Mouse (Mus musculus) embryonic facial prominence, embryonic 14.5 days (tissue): ENCODE measurements at regions not wholly inside any gene's neighbourhood (a gene's known extent, or its start where the extent isn't known, plus 50 kb on each side); places are given as distances from the start of the nearest gene placed in this dataset.

Experiments used
- ATAC-seq: fragments of 200-750 bp; cut with Nextera tagmentation; 2 replicates; pipeline ENCODE4 v1.8.0; 2017; ENCODE audit warnings: low read depth, moderate number of reproducible peaks, moderate TSS enrichment
- DNase-seq: peaks from one replicate; pipeline ENCODE4 v3.0.0-alpha.2; 2015; ENCODE audit warnings: low spot score
- H3K27ac ChIP-seq: fragments of 300-500 bp; sonication (generic); replicated peaks from 2 replicates; pipeline ENCODE4 v1.5.1; 2014; ENCODE audit warnings: low read depth, mild to moderate bottlenecking, low read length, moderate library complexity
- H3K27me3 ChIP-seq: fragments of 300-500 bp; sonication (generic); replicated peaks from 2 replicates; pipeline ENCODE4 v1.6.1; 2014; ENCODE audit warnings: low read length; ENCODE audit not compliant: control insufficient read depth, insufficient read depth
- H3K36me3 ChIP-seq: fragments of 300-500 bp; sonication (generic); 2 replicates; pipeline ENCODE4 v1.6.1; 2014; ENCODE audit warnings: low read length, mixed read lengths; ENCODE audit not compliant: control insufficient read depth, insufficient read depth
- H3K4me1 ChIP-seq: fragments of 300-500 bp; sonication (generic); 2 replicates; pipeline ENCODE4 v1.6.1; 2014; ENCODE audit warnings: antibody characterized with exemption, low read length; ENCODE audit not compliant: control insufficient read depth, insufficient read depth
- H3K4me2 ChIP-seq: fragments of 300-500 bp; sonication (generic); 2 replicates; pipeline ENCODE4 v1.6.1; 2014; ENCODE audit warnings: low read depth, mild to moderate bottlenecking, low read length, moderate library complexity, mixed read lengths
- H3K4me3 ChIP-seq: fragments of 300-500 bp; sonication (generic); 2 replicates; pipeline ENCODE4 v1.5.1; 2014; ENCODE audit warnings: low read depth, mild to moderate bottlenecking, low read length
- H3K9ac ChIP-seq: fragments of 300-500 bp; sonication (generic); 2 replicates; pipeline ENCODE4 v1.6.1; 2014; ENCODE audit warnings: low read depth, mild to moderate bottlenecking, low read length, moderate library complexity, mixed read lengths
- H3K9me3 ChIP-seq: fragments of 300-500 bp; sonication (generic); 2 replicates; pipeline ENCODE4 v1.6.1; 2016; ENCODE audit warnings: low read length; ENCODE audit not compliant: control insufficient read depth
- WGBS: fragments of 180-500 bp; shearing (Covaris S2); extraction: QIAGEN DNeasy Blood & Tissue Kit; methylation state at CpG from one replicate; pipeline ENCODE4 v1.1.7; 2014; 5-methylcytosine and 5-hydroxymethylcytosine counted together

GRCm38 (mm10) chr9:73275671-73276070, 162.4 kb downstream of the Rsl24d1 start:
- Histone ChIP-seq H3K27me3 (no peaks in the 10 kb centered on the region), H3K9ac (no peak overlapping the region), H3K36me3 (no peaks in the 10 kb centered on the region), H3K4me3 (no peak overlapping the region), H3K4me1 (no peaks in the 10 kb centered on the region), H3K9me3 (no peaks in the 10 kb centered on the region), H3K4me2 (no peak overlapping the region), H3K27ac (no peak overlapping the region)
- DNase-seq (no peak), ATAC-seq (no peak)
- 62% methylated on average over 2 of the region's 2 CpGs for WGBS

- Histone ChIP-seq H3K27me3 (no peaks in the 10 kb centered on the region), H3K36me3 (no peaks in the 10 kb centered on the region), H3K4me3 (no peak overlapping the region), H3K9me3 (0 out of 2 replicates have a peak, but pooled peaks cover 3% of the 10 kb centered on the region), H3K9ac (no peak overlapping the region), H3K27ac (no peak overlapping the region), H3K4me2 (no peak overlapping the region), H3K4me1 (no peaks in the 10 kb centered on the region)
- WGBS = 73% methylated on average over 6 of the region's 6 CpGs
- ATAC-seq (no peak), DNase-seq (no peak)
Measured at GRCm38 (mm10) chr9:73295287-73295686, 182.1 kb downstream of the Rsl24d1 start.

- ATAC-seq (no peak), DNase-seq (peak; percentile 22)
- Histone ChIP-seq H3K27me3 (no peaks in the 10 kb centered on the region), H3K9ac (no peak overlapping the region), H3K36me3 (no peaks in the 10 kb centered on the region), H3K4me3 (no peak overlapping the region), H3K9me3 (no peaks in the 10 kb centered on the region), H3K4me2 (no peak overlapping the region), H3K27ac (no peak overlapping the region), H3K4me1 (no peaks in the 10 kb centered on the region)
- 85% methylated on average over 5 of the region's 5 CpGs for WGBS
Measured at GRCm38 (mm10) chr9:73302156-73302918, 189.1 kb downstream of the Rsl24d1 start.

- ATAC-seq (no peak), DNase-seq (no peak)
- Histone ChIP-seq H3K9me3 (no peaks in the 10 kb centered on the region), H3K36me3 (no peaks in the 10 kb centered on the region), H3K4me1 (no peaks in the 10 kb centered on the region), H3K27me3 (no peaks in the 10 kb centered on the region), H3K4me2 (no peak overlapping the region), H3K9ac (no peak overlapping the region), H3K4me3 (no peak overlapping the region), H3K27ac (no peak overlapping the region)
- 60% methylated on average over 1 of the region's 1 CpGs for WGBS
Measured at GRCm38 (mm10) chr9:73317048-73317447, 203.8 kb downstream of the Rsl24d1 start.

- Histone ChIP-seq H3K4me3 (no peak overlapping the region), H3K4me1 (no peaks in the 10 kb centered on the region), H3K9me3 (no peaks in the 10 kb centered on the region), H3K27me3 (no peaks in the 10 kb centered on the region), H3K9ac (no peak overlapping the region), H3K36me3 (no peaks in the 10 kb centered on the region), H3K27ac (no peak overlapping the region), H3K4me2 (no peak overlapping the region)
- DNase-seq (peak; percentile 84), ATAC-seq (peak; percentile 62)
- WGBS = 63% methylated on average over 2 of the region's 2 CpGs
Measured at GRCm38 (mm10) chr9:73319704-73320307, 206.6 kb downstream of the Rsl24d1 start.

GRCm38 (mm10) chr9:73331066-73331465, 217.8 kb downstream of the Rsl24d1 start:
- Histone ChIP-seq H3K36me3 (no peaks in the 10 kb centered on the region), H3K4me1 (no peaks in the 10 kb centered on the region), H3K27ac (no peak overlapping the region), H3K4me3 (no peak overlapping the region), H3K27me3 (no peaks in the 10 kb centered on the region), H3K4me2 (no peak overlapping the region), H3K9me3 (no peaks in the 10 kb centered on the region), H3K9ac (no peak overlapping the region)
- no peak for ATAC-seq
- no peak for DNase-seq

- H3K36me3 ChIP-seq = no peaks in the 10 kb centered on the region
- ATAC-seq (no peak), DNase-seq (no peak)
- no peak overlapping the region for H3K4me3 ChIP-seq
- 87% methylated on average over 5 of the region's 5 CpGs for WGBS
- H3K4me1 ChIP-seq = no peaks in the 10 kb centered on the region
- no peaks in the 10 kb centered on the region for H3K9me3 ChIP-seq
- H3K27ac ChIP-seq = no peak overlapping the region
- H3K27me3 ChIP-seq = no peaks in the 10 kb centered on the region
- H3K4me2 ChIP-seq = no peak overlapping the region
- no peak overlapping the region for H3K9ac ChIP-seq
Measured at GRCm38 (mm10) chr9:73336039-73336438, 222.8 kb downstream of the Rsl24d1 start.

- Histone ChIP-seq H3K9me3 (peaks cover 11% of the 10 kb centered on the region), H3K36me3 (no peaks in the 10 kb centered on the region), H3K4me2 (no peak overlapping the region), H3K4me3 (no peak overlapping the region), H3K27me3 (no peaks in the 10 kb centered on the region), H3K27ac (no peak overlapping the region), H3K9ac (no peak overlapping the region), H3K4me1 (no peaks in the 10 kb centered on the region)
- no peak for DNase-seq
- no peak for ATAC-seq
- WGBS = 63% methylated on average over 2 of the region's 2 CpGs
Measured at GRCm38 (mm10) chr9:73337045-73337740, 224.0 kb downstream of the Rsl24d1 start.
